Mouse (Mus musculus) CH12.LX (cell line): ENCODE results near the gene Fgfrl1. TPM values are rescaled to one million over a fixed set of nuclear protein-coding genes. Genes with fewer than 3 reads are reported as not detected.
A peak's percentile ranks its signal among the peaks of the same experiment; 100 is the strongest.

Source experiments
- DNase-seq: peaks from one replicate; pipeline ENCODE4 v3.0.0-alpha.2; 2013; ENCODE audit errors: extremely low read depth
- H3K27ac ChIP-seq: 2 replicates; pipeline ENCODE4 v1.5.1; 2012; ENCODE audit warnings: low read depth, mild to moderate bottlenecking, control low read depth, moderate library complexity; ENCODE audit not compliant: insufficient read depth
- H3K27me3 ChIP-seq: replicated peaks from 2 replicates; pipeline ENCODE3; 2012; ENCODE audit warnings: inconsistent platforms
- H3K36me3 ChIP-seq, 2 experiments: replicated peaks in 1 of 2; 2 replicates each; pipeline versions ENCODE3 to v1.6.1; 2012; ENCODE audit warnings: inconsistent platforms in 1 of 2, low read length in 1 of 2, mild to moderate bottlenecking in 1 of 2, mixed read lengths in 1 of 2, moderate library complexity in 1 of 2; ENCODE audit not compliant: control insufficient read depth in 1 of 2, insufficient read depth in 1 of 2
- H3K4me1 ChIP-seq, 2 experiments: 2 replicates each; pipeline ENCODE4 v1.6.1; 2012; ENCODE audit warnings: inconsistent platforms in 1 of 2, moderate library complexity in 1 of 2; ENCODE audit not compliant: insufficient read depth in 2 of 2, control insufficient read depth in 1 of 2
- H3K4me2 ChIP-seq: 2 replicates; pipeline ENCODE4 v1.6.1; 2012; ENCODE audit warnings: low read depth, mild to moderate bottlenecking, control low read depth; ENCODE audit not compliant: poor library complexity, insufficient read depth, severe bottlenecking
- H3K4me3 ChIP-seq, 3 experiments: fragments of 150-350 bp in 1 of 3; sonication (generic) in 1 of 3; replicated peaks in 1 of 3; 2 replicates each; pipeline versions ENCODE3 to v1.5.1; 2011 to 2012; ENCODE audit warnings: low read depth in 2 of 3, low read length in 2 of 3, mild to moderate bottlenecking in 2 of 3, moderate library complexity in 2 of 3, control low read depth in 1 of 3, improper control_type of control experiment in 1 of 3, inconsistent platforms in 1 of 3, mixed read lengths in 1 of 3; ENCODE audit not compliant: poor library complexity in 1 of 3
- H3K79me2 ChIP-seq: replicated peaks from 2 replicates; pipeline ENCODE4 v1.6.1; 2012; ENCODE audit warnings: mild to moderate bottlenecking, moderate library complexity; ENCODE audit not compliant: control insufficient read depth, poor library complexity, insufficient read depth, severe bottlenecking; ENCODE audit errors: extremely low read depth
- H3K9ac ChIP-seq: 2 replicates; pipeline ENCODE4 v1.6.1; 2012; ENCODE audit warnings: low read depth, mild to moderate bottlenecking, control low read depth, moderate library complexity; ENCODE audit not compliant: insufficient read depth
- H3K9me3 ChIP-seq: replicated peaks from 2 replicates; pipeline ENCODE3; 2012; ENCODE audit warnings: low read length, inconsistent platforms, mixed read lengths
- BHLHE40 ChIP-seq: IDR thresholded peaks from 2 replicates; pipeline ENCODE4 v1.6.1; 2011; ENCODE audit warnings: mild to moderate bottlenecking, low read depth, low read length, improper control_type of control experiment
- CTCF ChIP-seq, 2 experiments: IDR thresholded peaks in 1 of 2; conservative IDR thresholded peaks in 1 of 2; 2 replicates each; pipeline ENCODE4 v1.5.1; 2011 to 2012; ENCODE audit warnings: low read depth in 2 of 2, low read length in 2 of 2, improper control_type of control experiment in 1 of 2, inconsistent platforms in 1 of 2, mild to moderate bottlenecking in 1 of 2, moderate library complexity in 1 of 2
- E2F4 ChIP-seq: IDR thresholded peaks from 2 replicates; pipeline ENCODE4 v1.6.1; 2011; ENCODE audit warnings: low read depth, low read length, improper control_type of control experiment; ENCODE audit not compliant: insufficient replicate concordance
- GABPA ChIP-seq: IDR thresholded peaks from 2 replicates; pipeline ENCODE4 v1.6.1; 2012; ENCODE audit warnings: low read depth, low read length, improper control_type of control experiment, inconsistent platforms; ENCODE audit not compliant: insufficient replicate concordance
- HCFC1 ChIP-seq: IDR thresholded peaks from 2 replicates; pipeline ENCODE4 v1.6.1; 2012; ENCODE audit warnings: low read depth, mild to moderate bottlenecking, inconsistent platforms, low read length, improper control_type of control experiment
- JUND ChIP-seq: conservative IDR thresholded peaks from 2 replicates; pipeline ENCODE4 v1.6.1; 2011; ENCODE audit warnings: low read depth, low read length, improper control_type of control experiment
- KAT2A ChIP-seq: IDR thresholded peaks from 2 replicates; pipeline ENCODE4 v1.6.1; 2012; ENCODE audit warnings: low read length, improper control_type of control experiment, inconsistent platforms; ENCODE audit not compliant: insufficient replicate concordance
- MEF2A ChIP-seq: IDR thresholded peaks from 2 replicates; pipeline ENCODE4 v1.6.1; 2014; ENCODE audit warnings: low read depth, mild to moderate bottlenecking, inconsistent platforms, low read length, improper control_type of control experiment, borderline replicate concordance
- RAD21 ChIP-seq: IDR thresholded peaks from 2 replicates; pipeline ENCODE4 v1.6.1; 2011; ENCODE audit warnings: low read depth, mild to moderate bottlenecking, low read length, improper control_type of control experiment, moderate library complexity
- RCOR1 ChIP-seq: conservative IDR thresholded peaks from 2 replicates; pipeline ENCODE4 v1.6.1; 2012; ENCODE audit warnings: low read depth, mild to moderate bottlenecking, inconsistent platforms, low read length, improper control_type of control experiment
- SMC3 ChIP-seq: IDR thresholded peaks from 2 replicates; pipeline ENCODE4 v1.6.1; 2011; ENCODE audit warnings: low read depth, low read length, improper control_type of control experiment
- TBP ChIP-seq: conservative IDR thresholded peaks from 2 replicates; pipeline ENCODE4 v1.6.1; 2011; ENCODE audit warnings: low read depth, low read length, improper control_type of control experiment
- USF1 ChIP-seq: IDR thresholded peaks from 2 replicates; pipeline ENCODE4 v1.6.1; 2014; ENCODE audit warnings: low read depth, mild to moderate bottlenecking, inconsistent platforms, low read length, improper control_type of control experiment
- USF2 ChIP-seq: conservative IDR thresholded peaks from 2 replicates; pipeline ENCODE4 v1.6.1; 2011; ENCODE audit warnings: low read depth, low read length, improper control_type of control experiment
- ZC3H11A ChIP-seq: IDR thresholded peaks from 2 replicates; pipeline ENCODE4 v1.6.1; 2012; ENCODE audit warnings: low read depth, mild to moderate bottlenecking, inconsistent platforms, low read length, improper control_type of control experiment
- ZMIZ1 ChIP-seq: IDR thresholded peaks from 2 replicates; pipeline ENCODE4 v1.6.1; 2012; ENCODE audit warnings: low read depth, mild to moderate bottlenecking, inconsistent platforms, low read length, improper control_type of control experiment
- ZNF384 ChIP-seq: IDR thresholded peaks from 2 replicates; pipeline ENCODE4 v1.6.1; 2012; ENCODE audit warnings: low read depth, low read length, improper control_type of control experiment, inconsistent platforms
- dilution Hi-C: fragments of 300-500 bp; cut with MboI; formaldehyde crosslinking; loops from 2 replicates; pipeline ENCODE4 v1.14.3; 2020; ENCODE audit warnings: low sequenced_read_pairs; ENCODE audit not compliant: extremely low pct_unique_long_range_greater_than_20kb, extremely low pct_ligation_motif_present
- in situ Hi-C: fragments of 300-500 bp; cut with MboI; formaldehyde crosslinking; loops from 3 replicates; pipeline ENCODE4 v1.14.3; 2019; ENCODE audit warnings: low sequenced_read_pairs, low pct_ligation_motif_present, low pct_unique_long_range_greater_than_20kb, mixed read lengths
- polyA plus RNA-seq: library from polyadenylated mRNA; unstranded; fragments of >175 nt; gene quantifications from 2 replicates; pipeline ENCODE4 v1.2.1, GENCODE M21; 2012; ENCODE audit warnings: low read depth; ENCODE audit not compliant: insufficient read length
- total RNA-seq, 2 experiments: library from RNA; depleted of rRNA; stranded (reverse); fragments of 300-350 nt in 1 of 2; fragments of >200 nt in 1 of 2; gene quantifications; 2 replicates each; pipeline ENCODE4 v1.2.3; 2012 to 2014

Gene Fgfrl1
- total RNA-seq (2012; rRNA removed) (0.55 and 0.64 TPM in 2 replicates), total RNA-seq (2014; rRNA removed) (0.17 TPM in 1 of 2 replicates, not detected in the other), polyA plus RNA-seq (0.26 and 0.64 TPM in 2 replicates)

DNA sequence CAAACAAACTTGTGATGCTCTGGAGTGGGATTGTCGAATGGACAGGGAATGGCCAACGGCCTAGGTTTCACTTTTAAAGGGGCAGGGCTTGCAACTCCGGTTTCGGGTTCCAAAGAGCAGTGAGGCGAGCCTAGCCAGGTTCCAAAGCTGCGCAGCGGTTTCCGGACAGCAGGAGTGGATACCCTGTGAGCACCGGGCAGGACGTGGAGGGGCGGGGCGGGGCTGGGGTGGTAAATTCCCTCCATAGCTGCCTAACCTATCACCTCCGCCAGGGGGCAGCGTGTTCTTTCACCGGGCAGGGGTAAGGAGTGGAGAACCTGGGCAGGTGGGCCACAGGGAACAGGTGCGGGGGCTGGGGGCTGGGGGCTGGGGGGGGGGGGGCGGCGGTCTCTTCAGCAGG lies at the start of gene Fgfrl1:
Gene Fgfrl1, plus strand, starts transcription at position 112 of the 400 bp plus-strand sequence.
- Histone ChIP-seq H3K27ac (no peak within 1 kb of the TSS), H3K4me1 (peaks cover 3 to 5% of the 10 kb centered on the region in 2 experiments; a peak in 2 of 4 replicates), H3K9me3 (peaks cover 7% of the 10 kb centered on the region), H3K36me3 (no peaks in the 10 kb centered on the region), H3K4me3 (peak within 1 kb of the TSS in 2 of 3 experiments; percentile 32 to 56), H3K79me2 (no peaks in the 10 kb centered on the region), H3K9ac (peak within 1 kb of the TSS; percentile 17; the same call in 1 of the 2 replicates), H3K27me3 (peaks cover 33% of the 10 kb centered on the region), H3K4me2 (peak within 1 kb of the TSS; percentile 88)
- dilution Hi-C loops (no loop called here), in situ Hi-C loops (no loop called here)
- DNase-seq, result peak; percentile 39
- TF ChIP-seq GABPA (no peak), CTCF (conservative IDR thresholded peaks at IDR 0.05 in 1 of 2, IDR thresholded peaks at IDR 0.05 in 1 of 2; ENCODE audit: low read depth in 2 of 2, low read length in 2 of 2) (peak in 1 of 2 experiments; percentile 53; a peak in 2 of 4 replicates)

DNA sequence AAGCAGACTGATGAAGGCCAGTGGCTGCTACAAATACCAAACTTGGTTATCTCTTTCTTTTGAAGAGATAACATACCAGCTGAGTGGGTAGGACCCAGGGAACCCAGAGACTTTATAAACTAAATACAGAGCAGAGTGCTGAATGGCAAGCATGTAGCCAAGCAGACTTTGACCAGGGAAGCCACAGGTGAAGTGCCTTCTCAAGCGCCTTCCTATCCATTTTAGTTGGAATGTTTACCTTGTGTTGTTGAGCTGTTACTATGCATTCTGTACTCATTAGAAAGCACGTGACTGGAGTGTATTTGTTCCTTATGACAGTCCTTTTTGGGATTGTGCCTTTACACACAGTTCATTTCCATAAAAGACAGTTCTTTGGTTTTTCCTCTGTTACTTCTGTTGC lies 48.5 kb upstream of the Fgfrl1 start:
- peaks cover 3 to 8% of the 10 kb centered on the region in 2 experiments; a peak in 3 of 4 replicates for H3K4me1 ChIP-seq
- in situ Hi-C loops (no loop called here), dilution Hi-C loops (no loop called here)
- no peak overlapping the region for H3K27ac ChIP-seq
- TF ChIP-seq E2F4, result no peak
- TF ChIP-seq ZC3H11A, result no peak
- TF ChIP-seq RCOR1, result no peak
- TF ChIP-seq KAT2A, result no peak
- no peak for TF ChIP-seq SMC3
- TF ChIP-seq JUND, result no peak
- no peak overlapping the region for H3K9ac ChIP-seq
- no peak overlapping the region for H3K4me3 ChIP-seq
- DNase-seq, result no peak
- no peaks in the 10 kb centered on the region for H3K9me3 ChIP-seq
- peaks cover 44 to 90% of the 10 kb centered on the region in 2 experiments for H3K36me3 ChIP-seq
- H3K79me2 ChIP-seq, result no peaks in the 10 kb centered on the region
- H3K4me2 ChIP-seq, result no peak overlapping the region
- no peaks in the 10 kb centered on the region for H3K27me3 ChIP-seq

DNA sequence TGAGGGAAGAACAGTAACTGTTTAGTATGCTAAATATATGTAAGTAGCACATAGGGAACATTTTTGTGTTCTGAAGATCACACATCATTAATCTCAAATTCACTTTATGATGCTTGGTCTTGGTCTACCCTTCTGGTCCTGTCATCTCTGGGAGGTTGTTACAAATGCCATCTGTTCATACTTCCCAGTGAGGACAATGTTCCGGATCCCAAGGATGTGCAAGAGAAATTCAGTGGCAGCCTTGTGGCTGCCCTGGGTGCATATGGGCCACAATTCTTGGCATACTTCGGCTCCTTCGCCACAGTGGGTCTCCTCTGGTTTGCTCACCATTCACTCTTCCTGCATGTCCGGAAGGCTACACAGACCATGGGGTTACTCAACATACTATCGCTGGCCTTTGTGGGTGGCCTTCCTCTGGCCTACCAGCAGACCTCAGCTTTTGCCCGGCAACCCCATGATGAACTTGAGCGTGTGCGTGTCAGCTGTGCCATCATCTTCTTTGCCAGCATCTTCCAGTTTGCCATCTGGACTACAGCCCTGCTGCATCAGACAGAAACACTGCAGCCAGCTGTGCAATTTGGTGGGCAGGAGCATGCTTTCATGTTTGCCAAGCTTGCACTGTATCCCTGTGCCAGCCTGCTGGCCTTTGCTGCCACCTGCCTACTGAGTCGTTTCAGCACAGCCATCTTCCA lies 46.4 kb upstream of the Fgfrl1 start:
- H3K4me2 ChIP-seq, result no peak overlapping the region
- no peak overlapping the region for H3K27ac ChIP-seq
- H3K79me2 ChIP-seq, result no peaks in the 10 kb centered on the region
- peaks cover 55 to 97% of the 10 kb centered on the region in 2 experiments for H3K36me3 ChIP-seq
- in situ Hi-C loops, result no loop called here
- dilution Hi-C loops, result no loop called here
- DNase-seq, result no peak
- H3K4me3 ChIP-seq, result no peak overlapping the region
- H3K9me3 ChIP-seq, result no peaks in the 10 kb centered on the region
- no peak overlapping the region for H3K9ac ChIP-seq
- H3K4me1 ChIP-seq, result no peaks in the 10 kb centered on the region
- no peaks in the 10 kb centered on the region for H3K27me3 ChIP-seq
- TF ChIP-seq USF2, result no peak
- no peak for TF ChIP-seq USF1
- no peak for TF ChIP-seq HCFC1
- no peak for TF ChIP-seq TBP
- TF ChIP-seq BHLHE40, result no peak
- TF ChIP-seq ZNF384, result no peak
- TF ChIP-seq GABPA, result no peak
- TF ChIP-seq ZC3H11A, result no peak
- no peak for TF ChIP-seq KAT2A
- no peak for TF ChIP-seq ZMIZ1
- no peak; the same call in 1 of the 2 replicates for TF ChIP-seq RAD21
- TF ChIP-seq SMC3, result no peak
- TF ChIP-seq RCOR1, result no peak
- no peak for TF ChIP-seq MEF2A
